Mouse (Mus musculus): ENCODE measurements around the gene Olfr109. TPM values are rescaled to one million over a fixed set of nuclear protein-coding genes. Genes with fewer than 3 reads are reported as not detected.

Gene Olfr109
- not detected for total RNA-seq (2023)

DNA sequence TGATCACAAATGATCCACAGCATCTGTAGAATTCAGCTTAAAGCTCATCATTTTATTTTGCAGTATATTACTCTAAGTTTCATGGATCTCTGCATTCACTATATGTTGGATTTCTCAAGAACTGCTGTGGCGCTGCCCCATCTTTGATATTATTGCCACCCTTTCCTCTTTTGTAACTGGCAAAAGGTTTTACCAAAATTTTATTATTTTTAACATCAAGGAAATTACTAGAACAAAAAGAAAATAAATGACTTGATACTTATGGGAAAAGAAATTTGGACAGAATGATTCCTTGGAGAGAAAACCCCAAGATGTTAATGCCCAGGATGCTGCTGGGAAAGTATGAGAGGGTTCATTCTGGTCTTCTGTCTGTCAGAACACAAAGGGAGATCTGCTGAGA, at the start of gene Olfr109:
Gene Olfr109, plus strand, starts transcription at position 301 of the 400 bp plus-strand sequence.

DNA sequence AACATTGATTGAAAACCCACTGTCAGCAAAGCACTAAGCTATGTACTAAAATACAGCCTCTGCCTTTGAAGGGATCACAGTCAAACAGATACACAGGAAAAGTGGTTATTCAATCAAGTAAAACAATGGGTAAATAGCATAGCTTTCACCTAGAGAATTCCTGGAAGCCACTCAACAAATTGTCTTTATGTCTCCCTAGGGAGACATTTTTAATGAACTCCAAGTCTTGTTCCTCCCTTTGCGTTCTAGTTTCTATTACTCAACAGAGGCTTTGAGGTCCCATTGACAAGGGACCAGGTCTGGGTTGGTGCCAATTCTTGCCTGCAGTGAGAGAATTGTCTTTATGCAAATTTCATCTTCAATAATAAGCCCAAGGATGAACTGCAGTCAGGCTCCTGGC, 13.5 kb upstream of the Olfr109 start, which contains the start of gene Olfr108:
Gene Olfr108, plus strand, starts transcription at position 301 of the 400 bp plus-strand sequence.

DNA sequence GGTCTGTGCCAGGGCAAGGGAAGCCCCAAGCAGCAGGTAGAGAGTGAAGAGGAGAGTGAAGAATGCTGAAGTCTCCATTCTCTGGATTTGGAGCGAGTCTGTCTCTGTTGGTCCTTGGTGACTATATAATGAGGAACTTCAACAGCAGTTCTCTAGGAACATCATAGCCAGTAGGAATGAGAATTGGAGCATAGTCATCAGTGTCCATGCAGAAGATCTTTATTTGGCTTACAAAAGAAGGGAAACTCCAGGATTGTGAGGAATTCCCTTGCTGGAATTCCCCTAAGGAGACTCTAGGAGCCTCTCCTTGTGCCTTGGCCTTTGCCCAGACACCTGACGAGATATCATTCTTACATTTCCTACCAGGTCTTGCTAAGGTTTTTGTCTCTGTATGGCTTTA, 24.7 kb downstream of the Olfr109 start, which contains the start of gene H2-M2:
Gene H2-M2, minus strand, starts transcription at position 101 of the 400 bp plus-strand sequence.

DNA sequence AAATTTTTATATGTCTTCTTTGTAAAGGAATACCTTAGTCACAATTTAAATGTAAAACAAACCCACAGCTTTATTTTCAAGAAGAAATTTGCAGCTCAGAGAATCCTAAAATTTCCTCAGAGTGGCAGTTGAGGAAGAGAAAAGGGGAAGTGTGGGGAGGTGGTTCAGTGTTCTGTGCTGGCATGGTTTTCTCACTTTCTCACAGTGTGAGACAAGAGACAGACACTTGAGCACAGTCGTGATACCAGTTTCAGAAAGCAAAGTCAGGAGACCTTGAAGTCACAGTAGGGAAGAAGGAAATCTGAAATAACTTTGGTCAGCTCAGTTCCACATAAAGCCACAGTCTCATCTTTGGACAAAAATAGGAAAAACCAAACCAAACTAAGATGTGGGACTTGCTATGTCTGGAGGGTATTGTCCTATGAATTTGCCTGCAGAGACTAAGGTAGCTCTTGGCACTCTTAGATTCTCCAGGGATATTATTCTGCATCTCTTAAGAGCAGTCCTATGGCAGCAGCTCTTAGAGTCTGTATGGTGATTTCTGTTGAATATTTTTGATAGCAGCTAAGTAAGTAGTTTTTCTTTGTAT, 33.3 kb downstream of the Olfr109 start, which contains the start of gene Olfr110:
Gene Olfr110, plus strand, starts transcription at position 539 of the 589 bp plus-strand sequence.

DNA sequence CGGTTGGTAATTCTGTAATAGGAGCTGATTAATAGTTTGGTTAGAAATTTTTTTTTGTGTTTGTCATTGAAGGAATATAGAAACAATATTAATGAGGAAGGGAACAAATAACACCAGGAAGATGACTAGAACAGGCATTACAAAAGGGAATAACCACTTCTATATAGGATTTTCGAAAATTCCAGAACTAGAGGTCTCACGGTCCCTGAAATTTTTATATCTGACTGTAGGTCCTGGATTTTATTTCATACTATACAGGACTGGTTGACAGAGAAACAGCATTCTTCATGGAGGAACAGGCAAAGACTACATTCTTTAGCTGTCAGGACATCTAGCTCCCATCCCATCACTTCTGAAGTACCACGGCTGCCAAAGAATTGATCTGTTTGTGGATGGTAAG, 49.0 kb downstream of the Olfr109 start, which contains the start of gene Olfr111:
Gene Olfr111, plus strand, starts transcription at position 301 of the 400 bp plus-strand sequence.

Other genes starting within 250 kb of the Olfr109 start
- gene Olfr95, start 245.8 kb upstream of the Olfr109 start, total RNA-seq (2023), result not detected
- gene Olfr96, start 238.8 kb upstream of the Olfr109 start, total RNA-seq (2023), result not detected
- gene Olfr97, start 221.6 kb upstream of the Olfr109 start, total RNA-seq (2023), result not detected
- gene Olfr98, start 195.2 kb upstream of the Olfr109 start, total RNA-seq (2023), result not detected
- 10 to 100 TPM; 49.0 to 49.1 TPM for gene H2-M3, start 188.7 kb upstream of the Olfr109 start, total RNA-seq (2023)
- not detected for gene Olfr99, start 175.5 kb upstream of the Olfr109 start, total RNA-seq (2023)
- not detected for gene Olfr101, start 154.6 kb upstream of the Olfr109 start, total RNA-seq (2023)
- not detected for gene Olfr102, start 141.9 kb upstream of the Olfr109 start, total RNA-seq (2023)
- gene Olfr103, start 119.2 kb upstream of the Olfr109 start, total RNA-seq (2023), result not detected
- gene Olfr104-ps, start 99.3 kb upstream of the Olfr109 start, total RNA-seq (2023), result not detected
- not detected for gene Olfr105-ps, start 79.9 kb upstream of the Olfr109 start, total RNA-seq (2023)
- not detected for gene Olfr106-ps, start 68.5 kb upstream of the Olfr109 start, total RNA-seq (2023)
- not detected for gene Olfr107, start 59.7 kb upstream of the Olfr109 start, total RNA-seq (2023)
- not detected for gene Olfr108, start 13.4 kb upstream of the Olfr109 start, total RNA-seq (2023)
- gene H2-M2, start 24.6 kb downstream of the Olfr109 start, total RNA-seq (2023), result not detected
- gene Olfr110, start 33.6 kb downstream of the Olfr109 start, total RNA-seq (2023), result not detected
- not detected for gene Olfr111, start 49.1 kb downstream of the Olfr109 start, total RNA-seq (2023)
- gene Olfr112, start 110.5 kb downstream of the Olfr109 start, total RNA-seq (2023), result not detected
- not detected for gene Olfr113, start 118.7 kb downstream of the Olfr109 start, total RNA-seq (2023)
- gene Olfr114, start 133.8 kb downstream of the Olfr109 start, total RNA-seq (2023), result not detected
- not detected for gene Olfr115, start 168.2 kb downstream of the Olfr109 start, total RNA-seq (2023)
- gene Olfr116, start 168.3 kb downstream of the Olfr109 start, total RNA-seq (2023), result not detected
- not detected for gene Olfr117, start 204.9 kb downstream of the Olfr109 start, total RNA-seq (2023)
- gene Olfr118, start 208.1 kb downstream of the Olfr109 start, total RNA-seq (2023), result not detected
- gene Olfr119, start 237.6 kb downstream of the Olfr109 start, total RNA-seq (2023), result not detected